Mouse (Mus musculus) cerebellum, adult 9-11 months (tissue): ENCODE measurements around the gene Vmn1r126.
"Not testable (repeated sequence)": the region's sequence is repeated elsewhere in the genome, so short reads cannot be mapped to it uniquely, and the experiment has no call there.

Source experiments
- DNase-seq: peaks from one replicate; pipeline ENCODE4 v3.0.0; 2022

Gene Vmn1r126

DNA sequence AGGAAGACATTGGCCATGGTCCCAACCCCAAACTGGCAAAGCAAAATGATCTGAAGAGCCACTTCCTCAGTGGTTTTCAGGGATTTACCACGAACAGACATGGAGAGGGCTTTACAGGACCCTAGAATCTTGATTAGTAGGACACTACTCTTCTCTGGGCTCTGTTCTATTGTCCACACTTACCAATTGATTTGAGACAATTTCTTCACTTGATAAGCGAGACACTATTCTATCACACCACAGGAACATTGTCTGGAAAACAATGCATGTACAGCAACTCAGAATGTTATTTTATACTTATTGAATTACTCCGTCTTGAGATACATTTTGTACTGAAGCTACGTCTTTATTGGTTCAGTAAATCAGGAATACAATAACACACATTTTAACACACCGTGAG is at the start of gene Vmn1r126:
Gene Vmn1r126 (minus strand): TSS at position 101 of the 400 bp plus-strand sequence.
- not testable (repeated sequence) for DNase-seq

GRCm38 (mm10) chr7:21349073-21349472 is 47.8 kb upstream of the Vmn1r126 start, which contains the start of gene Vmn1r128:
Vmn1r128 (plus strand) TSS chr7:21349373.
- not testable (repeated sequence) for DNase-seq

- DNase-seq = not testable (repeated sequence)
Measured at GRCm38 (mm10) chr7:21319761-21320160, 18.5 kb upstream of the Vmn1r126 start, which contains the start of gene Vmn1r127. Vmn1r127 (minus strand) TSS chr7:21319861.

GRCm38 (mm10) chr7:21271879-21272278 is 29.4 kb downstream of the Vmn1r126 start, which contains the start of gene Vmn1r125:
Vmn1r125 (plus strand) TSS chr7:21272179.
- not testable (repeated sequence) for DNase-seq

- not testable (repeated sequence) for DNase-seq
Measured at GRCm38 (mm10) chr7:21260517-21260916, 40.8 kb downstream of the Vmn1r126 start, which contains the start of gene Vmn1r124. Vmn1r124 (minus strand) TSS chr7:21260617.
